Mouse (Mus musculus): ENCODE measurements at regions not wholly inside any gene's neighbourhood (a gene's known extent, or its start where the extent isn't known, plus 50 kb on each side); places are given as distances from the start of the nearest gene placed in this dataset.

DNA sequence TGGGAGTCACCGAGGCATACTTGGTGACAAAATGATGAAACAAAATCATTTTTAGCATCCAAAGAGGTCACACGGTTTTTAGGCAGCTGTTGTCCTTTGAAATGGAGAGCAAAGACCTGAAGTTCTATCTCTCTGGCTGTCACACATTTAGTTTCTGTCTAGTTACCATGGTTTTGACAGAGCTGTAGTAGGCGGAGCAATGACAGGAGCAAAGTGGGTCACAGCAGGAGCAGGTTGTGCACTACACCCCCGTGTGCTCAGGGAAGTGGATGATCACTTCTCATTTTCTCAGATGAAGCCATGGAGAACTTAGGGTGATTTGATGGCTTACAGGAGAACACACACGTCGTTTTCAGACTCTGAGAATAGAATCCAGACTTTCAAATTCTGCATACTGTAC lies 621.2 kb upstream of the Klhl29 start:
- no peaks in the 10 kb centered on the region for H3K36me3 ChIP-seq (ENCODE audit: control insufficient read depth, insufficient read depth, low read length)
- H3K9ac ChIP-seq (ENCODE audit: low read length): no peak overlapping the region
- H3K4me2 ChIP-seq: no peak overlapping the region
- no peak overlapping the region for H3K27ac ChIP-seq (ENCODE audit: low read depth, low read length)
- H3K27me3 ChIP-seq (ENCODE audit: control insufficient read depth, insufficient read depth, low read length): no peaks in the 10 kb centered on the region
- no peaks in the 10 kb centered on the region for H3K4me1 ChIP-seq (ENCODE audit: control insufficient read depth, insufficient read depth, low read length)
- no peaks in the 10 kb centered on the region for H3K9me3 ChIP-seq (ENCODE audit: control insufficient read depth, low read length)
- ATAC-seq (ENCODE audit: low FRiP score) (no peak), DNase-seq (ENCODE audit: low spot score, missing footprints) (no peak)
- no peak overlapping the region for H3K4me3 ChIP-seq (ENCODE audit: low read depth, low read length)
- WGBS: 67% methylated on average over 6 of the region's 6 CpGs

DNA sequence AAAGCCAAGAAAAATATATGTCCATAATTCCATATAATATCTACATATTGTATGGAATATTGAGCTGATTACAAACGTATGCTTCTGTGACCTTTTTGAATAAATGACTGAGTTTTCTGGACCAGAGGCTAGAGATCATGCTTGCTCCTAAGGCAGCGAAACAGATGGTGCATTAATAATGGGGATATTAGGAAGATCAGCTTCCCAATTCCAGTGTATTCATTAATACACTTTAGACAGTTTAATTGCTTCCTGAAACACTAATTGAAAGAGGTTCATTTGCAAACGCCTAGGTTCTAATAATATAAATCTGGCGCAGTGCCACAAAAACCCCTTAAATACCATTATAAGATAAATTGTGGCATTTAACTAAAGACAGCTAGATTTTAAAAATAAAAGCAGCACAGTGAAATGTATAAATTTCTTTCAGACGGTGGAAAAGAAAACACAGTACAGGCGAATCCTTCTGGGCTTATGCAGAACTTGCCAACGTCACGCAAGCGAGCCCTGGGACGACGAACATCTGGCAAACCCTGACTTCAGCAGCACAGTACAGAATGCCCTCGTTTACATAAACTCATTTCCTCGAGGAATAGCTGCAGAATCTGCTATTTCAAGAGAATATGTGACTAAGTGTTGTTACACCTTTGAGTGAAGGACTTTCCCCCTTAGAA lies 608.6 kb upstream of the Klhl29 start:
- Histone ChIP-seq H3K4me1 (ENCODE audit: control insufficient read depth, insufficient read depth, low read length) (no peaks in the 10 kb centered on the region), H3K9ac (ENCODE audit: low read length) (no peak overlapping the region), H3K27ac (ENCODE audit: low read depth, low read length) (no peak overlapping the region), H3K27me3 (ENCODE audit: control insufficient read depth, insufficient read depth, low read length) (no peaks in the 10 kb centered on the region), H3K4me3 (ENCODE audit: low read depth, low read length) (no peak overlapping the region), H3K4me2 (no peak overlapping the region), H3K36me3 (ENCODE audit: control insufficient read depth, insufficient read depth, low read length) (no peaks in the 10 kb centered on the region), H3K9me3 (ENCODE audit: control insufficient read depth, low read length) (no peaks in the 10 kb centered on the region)
- WGBS: 82% methylated on average over 13 of the region's 13 CpGs
- no peak for ATAC-seq (ENCODE audit: low FRiP score)
- no peak for DNase-seq (ENCODE audit: low spot score, missing footprints)

DNA sequence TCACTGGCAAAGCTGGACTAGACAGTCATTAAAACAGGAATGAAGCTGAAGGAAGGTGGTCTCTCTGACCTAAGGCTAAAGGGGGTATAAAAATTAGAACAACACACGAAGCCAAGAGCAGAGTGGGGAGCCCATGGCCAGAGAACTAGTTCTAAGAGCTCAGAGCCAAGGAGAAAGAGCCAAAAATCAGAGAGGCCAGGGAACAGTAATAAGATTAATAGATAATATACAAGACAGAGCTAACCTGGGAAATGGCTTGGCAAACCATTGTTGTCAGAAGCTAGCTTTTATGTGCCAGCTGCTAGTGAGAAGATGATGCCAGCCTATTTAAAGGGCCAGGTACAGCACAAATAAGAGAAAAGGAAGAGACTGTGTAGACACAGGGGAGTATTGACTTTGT lies 606.6 kb upstream of the Klhl29 start:
- H3K36me3 ChIP-seq (ENCODE audit: control insufficient read depth, insufficient read depth, low read length): no peaks in the 10 kb centered on the region
- WGBS: 86% methylated on average over 1 of the region's 1 CpGs
- no peaks in the 10 kb centered on the region for H3K4me1 ChIP-seq (ENCODE audit: control insufficient read depth, insufficient read depth, low read length)
- DNase-seq (ENCODE audit: low spot score, missing footprints) (no peak), ATAC-seq (ENCODE audit: low FRiP score) (no peak)
- H3K9me3 ChIP-seq (ENCODE audit: control insufficient read depth, low read length): no peaks in the 10 kb centered on the region
- no peak overlapping the region for H3K4me3 ChIP-seq (ENCODE audit: low read depth, low read length)
- H3K4me2 ChIP-seq: no peak overlapping the region
- H3K27me3 ChIP-seq (ENCODE audit: control insufficient read depth, insufficient read depth, low read length): no peaks in the 10 kb centered on the region
- no peak overlapping the region for H3K27ac ChIP-seq (ENCODE audit: low read depth, low read length)
- no peak overlapping the region for H3K9ac ChIP-seq (ENCODE audit: low read length)

DNA sequence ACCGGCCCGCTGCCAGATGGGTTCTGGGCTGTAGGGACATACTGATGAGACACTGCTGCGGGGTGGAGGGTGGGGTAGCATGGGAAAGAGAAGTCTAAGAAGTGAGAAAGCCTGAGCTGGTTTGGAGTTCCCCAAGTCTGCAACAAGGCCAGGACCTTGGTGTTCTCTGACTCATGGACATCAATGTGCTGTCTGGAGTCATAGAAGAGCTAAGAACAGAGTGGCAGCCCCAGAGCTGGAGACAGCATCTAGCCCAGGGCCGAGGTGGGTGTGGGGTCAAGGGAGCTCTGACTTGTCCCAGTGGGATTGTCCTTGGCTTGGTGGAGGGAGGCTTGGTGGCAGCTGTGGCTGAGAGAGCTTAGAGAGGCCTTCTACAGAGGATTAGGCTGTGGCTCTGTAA lies 600.4 kb upstream of the Klhl29 start:
- ATAC-seq (ENCODE audit: low FRiP score) (no peak), DNase-seq (ENCODE audit: low spot score, missing footprints) (no peak)
- Histone ChIP-seq H3K4me3 (ENCODE audit: low read depth, low read length) (no peak overlapping the region), H3K9ac (ENCODE audit: low read length) (no peak overlapping the region), H3K4me1 (ENCODE audit: control insufficient read depth, insufficient read depth, low read length) (no peaks in the 10 kb centered on the region), H3K27me3 (ENCODE audit: control insufficient read depth, insufficient read depth, low read length) (no peaks in the 10 kb centered on the region), H3K27ac (ENCODE audit: low read depth, low read length) (no peak overlapping the region), H3K9me3 (ENCODE audit: control insufficient read depth, low read length) (no peaks in the 10 kb centered on the region), H3K4me2 (no peak overlapping the region), H3K36me3 (ENCODE audit: control insufficient read depth, insufficient read depth, low read length) (no peaks in the 10 kb centered on the region)
- WGBS: 90% methylated on average over 4 of the region's 4 CpGs

DNA sequence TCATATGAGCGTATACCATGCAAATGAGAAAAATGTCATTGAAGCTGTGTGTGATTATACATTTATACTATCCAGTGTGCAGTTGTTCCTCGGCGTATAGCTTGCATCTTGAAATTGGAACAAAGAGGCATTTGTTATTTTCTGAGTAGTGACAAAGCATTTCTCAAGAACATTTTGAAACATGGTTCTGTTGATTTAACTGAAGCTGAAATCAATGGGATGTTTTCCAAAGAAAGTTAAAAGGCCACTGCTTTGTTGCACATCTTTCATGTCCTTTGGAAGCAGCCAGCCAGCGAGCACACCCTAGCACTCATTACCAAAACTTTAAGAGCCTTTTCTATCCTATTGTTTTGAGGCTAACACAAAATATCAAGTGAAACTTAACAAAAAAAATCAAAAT lies 594.1 kb upstream of the Klhl29 start:
- H3K9me3 ChIP-seq (ENCODE audit: control insufficient read depth, low read length): no peaks in the 10 kb centered on the region
- H3K9ac ChIP-seq (ENCODE audit: low read length): no peak overlapping the region
- 92% methylated on average over 4 of the region's 4 CpGs for WGBS
- H3K4me1 ChIP-seq (ENCODE audit: control insufficient read depth, insufficient read depth, low read length): no peaks in the 10 kb centered on the region
- H3K27me3 ChIP-seq (ENCODE audit: control insufficient read depth, insufficient read depth, low read length): no peaks in the 10 kb centered on the region
- no peak for DNase-seq (ENCODE audit: low spot score, missing footprints)
- H3K36me3 ChIP-seq (ENCODE audit: control insufficient read depth, insufficient read depth, low read length): no peaks in the 10 kb centered on the region
- H3K4me2 ChIP-seq: no peak overlapping the region
- no peak overlapping the region for H3K4me3 ChIP-seq (ENCODE audit: low read depth, low read length)
- no peak overlapping the region for H3K27ac ChIP-seq (ENCODE audit: low read depth, low read length)
- ATAC-seq (ENCODE audit: low FRiP score): no peak

DNA sequence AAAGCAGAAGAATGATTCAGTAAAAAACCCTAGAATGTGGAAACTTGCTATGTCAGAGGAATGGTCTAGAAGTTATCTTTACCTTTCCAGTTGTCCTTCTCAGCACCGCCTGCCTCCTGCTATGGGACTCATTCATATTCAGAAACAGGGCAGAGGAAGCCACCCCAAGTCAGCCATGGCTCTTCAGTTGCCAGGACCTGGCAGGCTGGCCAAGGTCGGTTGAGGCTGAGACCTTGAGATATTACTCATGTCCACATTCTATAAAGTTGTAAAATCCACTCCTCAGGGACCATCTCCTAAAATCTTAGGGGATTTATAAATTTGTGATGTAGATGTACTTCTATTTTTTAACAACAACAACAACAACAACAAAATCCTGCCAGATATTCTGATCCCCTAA lies 580.7 kb upstream of the Klhl29 start:
- no peak for ATAC-seq (ENCODE audit: low FRiP score)
- H3K36me3 ChIP-seq (ENCODE audit: control insufficient read depth, insufficient read depth, low read length): no peaks in the 10 kb centered on the region
- no peak for DNase-seq (ENCODE audit: low spot score, missing footprints)
- no peaks in the 10 kb centered on the region for H3K9me3 ChIP-seq (ENCODE audit: control insufficient read depth, low read length)
- H3K27me3 ChIP-seq (ENCODE audit: control insufficient read depth, insufficient read depth, low read length): no peaks in the 10 kb centered on the region
- no peak overlapping the region for H3K9ac ChIP-seq (ENCODE audit: low read length)
- no peak overlapping the region for H3K4me3 ChIP-seq (ENCODE audit: low read depth, low read length)
- WGBS: 74% methylated on average over 2 of the region's 2 CpGs
- H3K4me1 ChIP-seq (ENCODE audit: control insufficient read depth, insufficient read depth, low read length): no peaks in the 10 kb centered on the region
- no peak overlapping the region for H3K27ac ChIP-seq (ENCODE audit: low read depth, low read length)
- H3K4me2 ChIP-seq: no peak overlapping the region

DNA sequence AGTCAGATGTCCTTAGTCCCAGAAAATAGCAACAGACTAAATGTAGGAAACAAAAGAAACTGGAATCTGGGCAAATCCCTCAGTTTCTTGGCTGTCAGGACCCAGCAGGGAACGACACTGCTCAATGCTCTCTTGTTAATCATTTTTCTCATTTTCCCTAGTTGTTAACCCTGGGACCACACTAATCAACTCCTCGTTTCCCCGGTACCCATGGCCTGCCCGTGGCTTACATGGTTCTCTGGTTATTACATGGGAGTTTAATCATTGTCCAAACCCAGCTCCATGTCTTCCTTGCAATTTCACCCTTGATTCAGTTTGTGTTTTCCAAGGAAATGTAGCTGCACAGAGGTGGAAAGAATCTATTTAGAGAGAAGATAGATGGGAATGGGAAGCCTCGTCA lies 580.1 kb upstream of the Klhl29 start:
- H3K27ac ChIP-seq (ENCODE audit: low read depth, low read length): no peak overlapping the region
- no peaks in the 10 kb centered on the region for H3K9me3 ChIP-seq (ENCODE audit: control insufficient read depth, low read length)
- no peak overlapping the region for H3K4me3 ChIP-seq (ENCODE audit: low read depth, low read length)
- 70% methylated on average over 5 of the region's 5 CpGs for WGBS
- ATAC-seq (ENCODE audit: low FRiP score) (no peak), DNase-seq (ENCODE audit: low spot score, missing footprints) (no peak)
- H3K4me1 ChIP-seq (ENCODE audit: control insufficient read depth, insufficient read depth, low read length): no peaks in the 10 kb centered on the region
- no peaks in the 10 kb centered on the region for H3K27me3 ChIP-seq (ENCODE audit: control insufficient read depth, insufficient read depth, low read length)
- no peak overlapping the region for H3K9ac ChIP-seq (ENCODE audit: low read length)
- no peaks in the 10 kb centered on the region for H3K36me3 ChIP-seq (ENCODE audit: control insufficient read depth, insufficient read depth, low read length)
- H3K4me2 ChIP-seq: no peak overlapping the region

DNA sequence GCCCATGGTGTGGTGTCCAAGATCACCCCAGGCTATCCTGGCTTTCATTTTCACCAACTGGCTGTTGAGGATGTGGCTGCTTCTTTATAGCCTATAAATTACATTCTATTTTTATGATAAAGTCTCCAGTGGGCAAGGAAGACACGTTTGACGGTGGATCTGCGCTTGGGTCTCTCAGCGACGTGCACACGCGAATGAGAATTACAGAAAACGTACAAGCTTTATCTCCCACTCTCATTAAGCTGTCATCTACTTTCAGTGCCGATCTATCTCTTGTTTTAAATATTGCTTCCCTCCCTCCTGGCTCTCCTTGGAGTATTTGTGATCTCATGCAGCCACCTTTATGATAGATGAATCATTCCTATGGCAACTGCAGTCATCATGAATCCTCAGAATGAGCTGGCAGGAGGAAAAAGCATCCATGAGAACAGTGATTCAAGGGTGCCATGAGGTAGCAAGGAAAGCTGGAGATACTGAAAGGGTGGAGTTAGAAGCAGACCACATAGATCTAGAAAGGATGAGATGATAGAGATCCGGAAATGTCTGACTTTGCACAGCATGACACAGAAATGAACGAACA lies 568.0 kb upstream of the Klhl29 start:
- ATAC-seq (ENCODE audit: low FRiP score) (no peak), DNase-seq (ENCODE audit: low spot score, missing footprints) (no peak)
- Histone ChIP-seq H3K4me1 (ENCODE audit: control insufficient read depth, insufficient read depth, low read length) (no peaks in the 10 kb centered on the region), H3K9me3 (ENCODE audit: control insufficient read depth, low read length) (no peaks in the 10 kb centered on the region), H3K27me3 (ENCODE audit: control insufficient read depth, insufficient read depth, low read length) (no peaks in the 10 kb centered on the region), H3K4me3 (ENCODE audit: low read depth, low read length) (no peak overlapping the region), H3K9ac (ENCODE audit: low read length) (no peak overlapping the region), H3K36me3 (ENCODE audit: control insufficient read depth, insufficient read depth, low read length) (no peaks in the 10 kb centered on the region), H3K4me2 (no peak overlapping the region), H3K27ac (ENCODE audit: low read depth, low read length) (no peak overlapping the region)
- 92% methylated on average over 11 of the region's 11 CpGs for WGBS

DNA sequence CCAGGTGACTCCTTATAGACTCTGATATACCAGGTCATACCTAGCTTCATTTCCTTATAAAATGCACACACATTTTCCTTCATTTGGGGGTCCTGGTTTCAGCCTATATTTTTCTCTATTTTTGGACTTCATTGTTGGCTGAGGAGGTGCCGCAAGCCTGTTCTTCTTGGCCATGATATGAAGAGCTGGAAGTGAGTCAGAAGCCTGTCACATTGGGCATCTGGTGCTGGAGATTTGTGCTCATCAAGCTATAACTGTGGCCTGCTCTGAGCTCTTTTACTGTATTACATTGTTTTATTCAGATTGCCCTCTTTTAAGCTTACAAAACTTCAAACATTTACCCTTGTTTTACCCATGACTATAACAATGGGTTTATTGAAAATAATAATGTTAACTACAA lies 545.8 kb upstream of the Klhl29 start:
- no peak overlapping the region for H3K4me3 ChIP-seq (ENCODE audit: low read depth, low read length)
- WGBS: 100% methylated on average over 1 of the region's 1 CpGs
- H3K27me3 ChIP-seq (ENCODE audit: control insufficient read depth, insufficient read depth, low read length): no peaks in the 10 kb centered on the region
- no peak overlapping the region for H3K27ac ChIP-seq (ENCODE audit: low read depth, low read length)
- H3K9ac ChIP-seq (ENCODE audit: low read length): no peak overlapping the region
- H3K36me3 ChIP-seq (ENCODE audit: control insufficient read depth, insufficient read depth, low read length): no peaks in the 10 kb centered on the region
- ATAC-seq (ENCODE audit: low FRiP score): no peak
- H3K4me2 ChIP-seq: no peak overlapping the region
- H3K4me1 ChIP-seq (ENCODE audit: control insufficient read depth, insufficient read depth, low read length): no peaks in the 10 kb centered on the region
- no peak for DNase-seq (ENCODE audit: low spot score, missing footprints)
- no peaks in the 10 kb centered on the region for H3K9me3 ChIP-seq (ENCODE audit: control insufficient read depth, low read length)
